In genomic region chr2:11568471-11568870, GRCm38 (mm10) we compare ENCODE assay signal across 30 mouse cellular contexts. TPM values are rescaled to one million over a fixed set of nuclear protein-coding genes. Genes with fewer than 3 reads are reported as not detected.
A peak's percentile ranks its signal among the peaks of the same experiment; 100 is the strongest.
DNase-seq lines count a peak whose midpoint lies in the region; TF ChIP-seq lines count a peak whose summit lies in the region.
"Had no signal": no experiment of that assay in that cellular context is flagged by ENCODE, and none has a peak within 500 bp of the region (broad histone marks: within the 10 kb centered on the region; RNA-seq: fewer than 3 reads in every experiment).

No protein-coding gene starts in this region.

- no peak overlapping the region for H3K4me3 ChIP-seq in thymus, adult 2 months (ENCODE audit: control insufficient read depth, insufficient read depth, low read length)
- H3K4me3 ChIP-seq: embryonic facial prominence, embryonic 10.5 days; embryonic facial prominence, embryonic 13.5 days; erythroblast, embryonic 14.5 days; forebrain, embryonic 12.5 days; forebrain, embryonic 15.5 days; heart, adult 2 months; heart, embryonic 10.5 days; hindbrain, embryonic 12.5 days; hindbrain, embryonic 15.5 days had no signal

- TF ChIP-seq POLR2A in thymus, adult 2 months (IDR thresholded peaks at IDR 0.05; ENCODE audit: control insufficient read depth, extremely low read depth, insufficient read depth, low read length, poor library complexity): no peak

- no peaks in the 10 kb centered on the region for H3K27me3 ChIP-seq in thymus, adult 2 months (ENCODE audit: control insufficient read depth, insufficient read depth, low read length)
- H3K27me3 ChIP-seq: embryonic facial prominence, embryonic 13.5 days; forebrain, embryonic 12.5 days; forebrain, embryonic 15.5 days; hindbrain, embryonic 12.5 days; hindbrain, embryonic 15.5 days had no signal

- no peak overlapping the region for H3K27ac ChIP-seq in thymus, adult 2 months (ENCODE audit: control insufficient read depth, insufficient read depth, low read length)
- H3K27ac ChIP-seq: embryonic facial prominence, embryonic 10.5 days; embryonic facial prominence, embryonic 13.5 days; forebrain, embryonic 12.5 days; forebrain, embryonic 15.5 days; heart, adult 2 months; heart, embryonic 10.5 days; hindbrain, embryonic 12.5 days; hindbrain, embryonic 15.5 days had no signal

- peaks cover 4% of the 10 kb centered on the region; the same call in 1 of the 2 replicates for H3K4me1 ChIP-seq in thymus, adult 2 months (replicated peaks; ENCODE audit: control insufficient read depth, insufficient read depth, low read length)
- H3K4me1 ChIP-seq: embryonic facial prominence, embryonic 10.5 days; embryonic facial prominence, embryonic 13.5 days; forebrain, embryonic 12.5 days; forebrain, embryonic 15.5 days; heart, embryonic 10.5 days; hindbrain, embryonic 12.5 days; hindbrain, embryonic 15.5 days had no signal

- peak; percentile 39 for DNase-seq in ovary, adult 18-20 months (ENCODE audit: low spot score)
- DNase-seq in ovary, postnatal 14 days (ENCODE audit: low spot score): no peak
- peak; percentile 78 for DNase-seq in adrenal gland, adult 8-10 months
- DNase-seq in adrenal gland, postnatal 25 days: peak; percentile 30
- no peak for DNase-seq in thymus, adult 2 months
- DNase-seq in spleen, postnatal 14 days (ENCODE audit: low spot score in 2 of 2): no peak
- DNase-seq in embryo, embryonic 10 days (ENCODE audit: low spot score): no peak
- DNase-seq: cerebellum, adult 9-11 months; gastrocnemius, postnatal 25 days; heart, adult 2 months had no signal

- WGBS in thymus, adult 2 months: 95% methylated on average over 7 of the region's 7 CpGs

- no peak for TF ChIP-seq CTCF in thymus, adult 2 months (IDR thresholded peaks at IDR 0.05; ENCODE audit: borderline replicate concordance, control insufficient read depth, extremely low read depth, insufficient read depth, low read length, poor library complexity)

- no peaks in the 10 kb centered on the region for H3K36me3 ChIP-seq in thymus, adult 2 months (ENCODE audit: control insufficient read depth, insufficient read depth, low read length)
- H3K36me3 ChIP-seq: embryonic facial prominence, embryonic 10.5 days; embryonic facial prominence, embryonic 13.5 days; forebrain, embryonic 12.5 days; forebrain, embryonic 15.5 days; heart, embryonic 10.5 days; hindbrain, embryonic 12.5 days; hindbrain, embryonic 15.5 days had no signal

RNA-seq across cellular contexts. Expression of gene Pfkfb3, which starts 14.6 kb away (rescaled TPM):
- 100 to 1,000 TPM in 1 of 4 experiments, 10 to 100 TPM in 3; 62.7 to 118 (median 75.9) TPM for total RNA-seq in adrenal gland, adult 8-10 months (2022)
- total RNA-seq in adrenal gland, postnatal 25 days (2021): 93.7 and 145 TPM in 2 replicates
- 46.1 and 47.2 TPM in 2 replicates for polyA plus RNA-seq in thymus, adult 2 months (2012; rRNA removed)

RNA-seq across cellular contexts. Expression of gene Rbm17, which starts 35.5 kb away (rescaled TPM):
- 100 to 1,000 TPM in 1 of 4 experiments, 10 to 100 TPM in 3; 82.5 to 121 (median 96.2) TPM for total RNA-seq in adrenal gland, adult 8-10 months (2022)
- 109 and 114 TPM in 2 replicates for total RNA-seq in adrenal gland, postnatal 25 days (2021)
- 83.6 and 84.8 TPM in 2 replicates for polyA plus RNA-seq in thymus, adult 2 months (2012; rRNA removed)

RNA-seq across cellular contexts. Expression of gene Gm17490, which starts 57.6 kb away (rescaled TPM):
- not detected for total RNA-seq in adrenal gland, adult 8-10 months (2022)
- not detected in 2 replicates for total RNA-seq in adrenal gland, postnatal 25 days (2021)
- polyA plus RNA-seq in thymus, adult 2 months (2012; rRNA removed): not detected in 2 replicates
- total RNA-seq: common myeloid progenitor, adult 5-6 weeks; gastrocnemius, adult 8-10 months; gastrocnemius, postnatal 25 days; heart, adult 2 months; heart, postnatal 25 days; hematopoietic stem cell, adult 5-6 weeks; MEL had no signal
- polyA plus RNA-seq: C2C12; CD4-positive, CD25-positive, alpha-beta regulatory T cell, adult 4 months; embryonic facial prominence, embryonic 10.5 days; embryonic facial prominence, embryonic 13.5 days; erythroblast, embryonic 14.5 days; forebrain, embryonic 12.5 days; forebrain, embryonic 15.5 days; gonadal fat pad, adult 2 months; heart, adult 2 months; heart, embryonic 10.5 days; heart, embryonic 14.5 days; heart, postnatal 0 days; hindbrain, embryonic 12.5 days; hindbrain, embryonic 15.5 days; intestine, embryonic 14.5 days; intestine, postnatal 0 days had no signal

Comparison
In these comparisons a context has a peak if more than half of its experiments do, and no peak if none do; other contexts are left out.
1. DNase-seq: peak in ovary, adult 18-20 months (single experiment), adrenal gland, adult 8-10 months (single experiment) and adrenal gland, postnatal 25 days (single experiment); none in ovary, postnatal 14 days (single experiment), thymus, adult 2 months (single experiment), spleen, postnatal 14 days (0 of 2) and embryo, embryonic 10 days (single experiment).